Mouse (Mus musculus): ENCODE measurements around the gene Gpha2. TPM values are rescaled to one million over a fixed set of nuclear protein-coding genes. Genes with fewer than 3 reads are reported as not detected.

Gpha2 gene
- not detected for polyA plus RNA-seq (2014; fragmentation: Illumina TruSeq; extraction: RNeasy Lipid Tissue Mini Kit (QIAGEN cat#74804); ENCODE audit: low read depth, low replicate concordance)

DNA sequence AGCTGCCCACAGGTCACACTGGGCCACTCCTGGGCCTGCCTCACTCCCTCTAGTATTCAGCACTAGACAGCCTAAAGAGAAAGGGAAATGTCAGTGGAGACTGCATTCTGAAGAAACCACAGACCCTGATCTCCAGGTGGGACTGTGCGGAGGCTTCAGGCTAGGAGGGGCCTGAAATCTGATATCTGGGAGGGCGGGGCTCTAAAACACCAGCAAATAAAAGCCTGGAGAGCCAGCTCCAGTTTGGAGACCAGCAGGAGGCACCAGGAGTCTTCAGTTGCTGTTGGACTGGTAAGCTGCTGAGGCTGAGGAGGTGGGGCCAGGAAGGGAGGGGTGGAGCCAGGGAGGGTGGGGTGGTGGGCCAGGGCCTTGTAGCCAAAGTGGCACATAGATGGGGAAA lies at the start of gene Gpha2:
TSS of gene Gpha2 (plus strand) at position 246 of the 400 bp plus-strand sequence.

DNA sequence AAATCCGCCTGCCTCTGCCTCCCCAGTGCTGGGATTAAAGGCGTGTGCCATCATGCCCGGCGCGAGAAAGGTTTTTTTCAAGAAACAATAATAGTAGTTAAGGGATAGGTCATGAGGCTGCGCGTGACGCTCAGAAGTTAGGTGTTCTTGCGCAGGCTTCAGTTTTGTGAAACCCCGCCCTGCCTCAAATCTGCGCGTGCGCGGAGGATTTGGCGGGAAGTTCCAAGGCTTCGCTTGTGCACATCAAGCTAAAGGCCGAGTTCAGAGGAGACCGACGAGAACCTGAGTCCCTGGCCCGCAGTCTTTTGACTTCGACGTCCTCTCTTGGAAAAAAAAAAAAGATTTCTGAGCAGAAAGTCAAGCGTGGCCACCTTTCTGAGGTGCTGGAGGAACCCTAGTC lies 42.0 kb upstream of the Gpha2 start, which contains the start of gene Majin:
TSS of gene Majin (plus strand) at position 258 of the 400 bp plus-strand sequence.

DNA sequence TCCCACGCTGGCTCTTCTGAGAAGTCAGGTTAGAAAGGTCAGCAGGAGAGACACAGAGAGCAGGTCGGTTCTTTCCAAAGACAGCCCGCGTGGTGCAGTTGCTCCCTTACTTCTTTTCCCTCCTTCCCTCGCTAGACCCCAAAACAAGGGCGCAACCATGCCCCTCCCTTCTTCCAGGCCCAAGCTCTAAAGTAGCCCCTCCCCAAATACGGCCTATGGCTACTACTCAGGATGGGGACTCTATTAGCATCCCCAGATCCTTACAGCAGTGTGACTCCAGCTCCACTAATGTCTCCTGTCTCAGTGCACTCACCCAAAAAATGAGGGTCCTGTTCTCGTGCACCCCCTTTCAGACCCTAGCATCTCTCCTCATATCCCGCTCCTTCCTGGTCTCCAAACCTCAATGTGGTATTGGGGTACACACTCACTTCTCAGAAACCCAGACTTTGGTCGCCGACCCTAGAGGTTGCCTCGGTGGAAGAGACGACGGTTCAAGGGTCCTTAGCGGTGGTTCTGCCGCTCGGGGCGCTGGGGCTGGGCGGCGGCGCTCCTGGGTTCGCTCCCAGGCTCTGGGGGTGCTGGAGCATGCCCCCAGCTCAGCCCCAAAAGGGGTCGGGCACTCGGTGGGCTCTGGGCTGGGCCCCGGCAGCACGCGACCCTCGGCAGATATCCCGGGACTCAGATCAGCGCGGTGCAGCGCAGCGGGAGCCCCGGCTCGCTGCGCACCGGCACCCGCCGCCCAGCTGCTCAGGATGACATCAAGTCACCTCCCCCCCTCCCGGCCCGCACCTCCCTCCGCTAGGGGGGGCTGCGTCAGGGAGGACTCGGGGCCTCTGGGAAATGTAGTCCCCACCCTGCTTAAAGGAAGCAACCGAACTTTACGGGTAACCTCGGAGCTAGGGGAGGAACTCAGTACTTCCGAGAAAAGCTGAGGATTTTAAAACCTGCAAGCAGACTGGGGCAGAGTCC lies 9.2 kb downstream of the Gpha2 start, which contains the start of gene Ppp2r5b:
TSS of gene Ppp2r5b (minus strand) at position 789 of the 969 bp plus-strand sequence.

DNA sequence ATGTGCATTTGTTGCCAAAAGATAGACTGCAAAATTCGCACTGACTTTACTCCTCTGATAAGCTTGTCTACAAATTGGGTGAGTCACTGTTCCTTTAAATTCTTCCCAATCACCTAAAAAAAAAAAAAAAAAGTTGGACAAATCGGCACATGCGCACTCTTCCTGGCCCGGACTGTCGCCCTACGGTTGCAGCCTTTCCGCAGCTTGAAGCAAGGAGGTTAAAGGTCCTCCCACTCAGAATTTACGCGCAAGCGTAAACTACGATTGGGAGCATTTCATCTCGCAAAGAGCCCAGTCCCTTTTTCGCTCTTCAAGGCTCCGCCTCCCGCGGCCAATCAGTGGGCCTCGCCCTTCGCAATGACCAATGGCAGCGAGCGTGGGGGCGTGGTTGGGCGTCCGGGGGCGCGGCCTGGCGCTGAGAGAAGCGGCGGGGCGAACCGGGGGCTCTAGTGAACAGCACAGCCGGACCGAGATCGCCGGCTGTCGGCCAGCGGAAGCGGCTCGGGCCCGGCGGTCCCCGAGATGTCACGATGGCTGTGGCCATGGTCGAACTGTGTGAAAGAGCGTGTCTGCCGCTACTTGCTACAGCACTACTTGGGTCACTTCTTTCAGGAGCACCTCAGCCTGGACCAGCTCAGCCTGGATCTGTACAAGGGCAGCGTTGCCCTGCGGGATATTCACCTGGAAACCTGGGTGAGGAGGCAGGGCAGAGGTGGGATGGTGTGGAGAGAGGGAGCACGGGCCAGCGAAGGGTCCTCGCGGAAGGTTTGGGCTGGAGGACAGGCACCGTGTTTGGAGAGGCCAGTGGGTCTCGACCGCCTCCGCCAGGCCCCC lies 15.3 kb downstream of the Gpha2 start, which contains the start of gene Atg2a:
TSS of gene Atg2a (plus strand) at position 395 of the 834 bp plus-strand sequence.

DNA sequence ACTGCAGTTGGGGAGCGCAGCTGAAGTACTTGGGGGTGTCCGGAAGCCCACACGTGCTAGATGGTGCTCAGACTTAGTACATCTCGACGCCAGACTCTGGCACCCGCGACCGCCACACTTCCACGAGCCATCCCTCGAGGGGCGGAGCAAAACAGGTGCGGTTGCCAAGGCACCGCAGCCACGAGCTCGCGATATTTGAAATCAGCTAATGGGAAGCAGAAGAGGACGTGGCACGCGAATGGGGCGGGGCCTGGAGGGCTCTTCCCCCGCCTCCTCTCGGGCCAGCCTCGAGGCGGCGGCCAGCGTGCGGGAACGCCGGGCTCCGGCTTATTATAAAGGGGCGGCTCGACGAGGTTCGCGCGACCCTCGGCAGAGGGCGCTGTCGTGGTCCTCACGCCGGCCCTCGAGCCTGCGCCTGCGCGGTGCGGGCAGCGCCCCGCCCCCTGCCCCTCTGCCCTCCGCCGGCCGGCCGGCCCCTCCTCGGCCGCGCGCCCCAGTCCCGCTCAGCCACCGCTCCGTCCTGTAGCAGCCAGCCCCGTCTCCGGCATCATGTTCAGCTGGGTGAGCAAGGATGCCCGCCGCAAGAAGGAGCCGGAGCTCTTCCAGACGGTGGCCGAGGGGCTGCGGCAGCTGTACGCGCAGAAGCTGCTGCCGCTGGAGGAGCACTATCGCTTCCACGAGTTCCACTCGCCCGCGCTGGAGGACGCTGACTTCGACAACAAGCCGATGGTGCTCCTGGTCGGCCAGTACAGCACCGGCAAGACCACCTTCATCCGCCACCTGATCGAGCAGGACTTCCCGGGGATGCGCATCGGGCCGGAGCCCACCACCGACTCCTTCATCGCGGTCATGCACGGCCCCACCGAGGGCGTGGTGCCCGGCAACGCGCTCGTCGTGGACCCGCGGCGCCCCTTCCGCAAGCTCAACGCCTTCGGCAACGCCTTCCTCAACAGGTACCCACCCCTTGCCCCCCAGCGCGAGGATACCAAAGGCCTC lies 50.5 kb downstream of the Gpha2 start, which contains the start of gene Ehd1:
TSS of gene Ehd1 (plus strand) at position 300 of the 996 bp plus-strand sequence.

Other genes starting within 250 kb of the Gpha2 start
- not detected for gene Slc22a20, start 240.2 kb upstream of the Gpha2 start, polyA plus RNA-seq (2014; fragmentation: Illumina TruSeq; extraction: RNeasy Lipid Tissue Mini Kit (QIAGEN cat#74804); ENCODE audit: low read depth, low replicate concordance)
- 16.4 TPM for gene Capn1, start 210.5 kb upstream of the Gpha2 start, polyA plus RNA-seq (2014; fragmentation: Illumina TruSeq; extraction: RNeasy Lipid Tissue Mini Kit (QIAGEN cat#74804); ENCODE audit: low read depth, low replicate concordance)
- 20.9 TPM for gene Syvn1, start 179.8 kb upstream of the Gpha2 start, polyA plus RNA-seq (2014; fragmentation: Illumina TruSeq; extraction: RNeasy Lipid Tissue Mini Kit (QIAGEN cat#74804); ENCODE audit: low read depth, low replicate concordance)
- 46.2 TPM for gene Mrpl49, start 168.6 kb upstream of the Gpha2 start, polyA plus RNA-seq (2014; fragmentation: Illumina TruSeq; extraction: RNeasy Lipid Tissue Mini Kit (QIAGEN cat#74804); ENCODE audit: low read depth, low replicate concordance)
- 507 TPM for gene Fau, start 168.5 kb upstream of the Gpha2 start, polyA plus RNA-seq (2014; fragmentation: Illumina TruSeq; extraction: RNeasy Lipid Tissue Mini Kit (QIAGEN cat#74804); ENCODE audit: low read depth, low replicate concordance)
- gene Znhit2, start 165.2 kb upstream of the Gpha2 start, polyA plus RNA-seq (2014; fragmentation: Illumina TruSeq; extraction: RNeasy Lipid Tissue Mini Kit (QIAGEN cat#74804); ENCODE audit: low read depth, low replicate concordance): 8.5 TPM
- gene Tm7sf2, start 158.0 kb upstream of the Gpha2 start, polyA plus RNA-seq (2014; fragmentation: Illumina TruSeq; extraction: RNeasy Lipid Tissue Mini Kit (QIAGEN cat#74804); ENCODE audit: low read depth, low replicate concordance): 6.3 TPM
- gene Vps51, start 149.1 kb upstream of the Gpha2 start, polyA plus RNA-seq (2014; fragmentation: Illumina TruSeq; extraction: RNeasy Lipid Tissue Mini Kit (QIAGEN cat#74804); ENCODE audit: low read depth, low replicate concordance): 20.9 TPM
- gene Tmem262, start 146.3 kb upstream of the Gpha2 start, polyA plus RNA-seq (2014; fragmentation: Illumina TruSeq; extraction: RNeasy Lipid Tissue Mini Kit (QIAGEN cat#74804); ENCODE audit: low read depth, low replicate concordance): not detected
- not detected for gene Gm28374, start 144.1 kb upstream of the Gpha2 start, polyA plus RNA-seq (2014; fragmentation: Illumina TruSeq; extraction: RNeasy Lipid Tissue Mini Kit (QIAGEN cat#74804); ENCODE audit: low read depth, low replicate concordance)
- 21.3 TPM for gene Zfpl1, start 141.4 kb upstream of the Gpha2 start, polyA plus RNA-seq (2014; fragmentation: Illumina TruSeq; extraction: RNeasy Lipid Tissue Mini Kit (QIAGEN cat#74804); ENCODE audit: low read depth, low replicate concordance)
- gene Cdca5, start 141.4 kb upstream of the Gpha2 start, polyA plus RNA-seq (2014; fragmentation: Illumina TruSeq; extraction: RNeasy Lipid Tissue Mini Kit (QIAGEN cat#74804); ENCODE audit: low read depth, low replicate concordance): not detected
- gene AC131692.1, start 132.0 kb upstream of the Gpha2 start, polyA plus RNA-seq (2014; fragmentation: Illumina TruSeq; extraction: RNeasy Lipid Tissue Mini Kit (QIAGEN cat#74804); ENCODE audit: low read depth, low replicate concordance): not detected
- gene Naaladl1, start 120.6 kb upstream of the Gpha2 start, polyA plus RNA-seq (2014; fragmentation: Illumina TruSeq; extraction: RNeasy Lipid Tissue Mini Kit (QIAGEN cat#74804); ENCODE audit: low read depth, low replicate concordance): not detected
- 10.2 TPM for gene Sac3d1, start 107.7 kb upstream of the Gpha2 start, polyA plus RNA-seq (2014; fragmentation: Illumina TruSeq; extraction: RNeasy Lipid Tissue Mini Kit (QIAGEN cat#74804); ENCODE audit: low read depth, low replicate concordance)
- 20.5 TPM for gene Snx15, start 98.1 kb upstream of the Gpha2 start, polyA plus RNA-seq (2014; fragmentation: Illumina TruSeq; extraction: RNeasy Lipid Tissue Mini Kit (QIAGEN cat#74804); ENCODE audit: low read depth, low replicate concordance)
- gene Batf2, start 85.4 kb upstream of the Gpha2 start, polyA plus RNA-seq (2014; fragmentation: Illumina TruSeq; extraction: RNeasy Lipid Tissue Mini Kit (QIAGEN cat#74804); ENCODE audit: low read depth, low replicate concordance): 0.92 TPM
- gene Arl2, start 84.8 kb upstream of the Gpha2 start, polyA plus RNA-seq (2014; fragmentation: Illumina TruSeq; extraction: RNeasy Lipid Tissue Mini Kit (QIAGEN cat#74804); ENCODE audit: low read depth, low replicate concordance): 55.0 TPM
- not detected for gene Majin, start 42.0 kb upstream of the Gpha2 start, polyA plus RNA-seq (2014; fragmentation: Illumina TruSeq; extraction: RNeasy Lipid Tissue Mini Kit (QIAGEN cat#74804); ENCODE audit: low read depth, low replicate concordance)
- gene Ppp2r5b, start 9.5 kb downstream of the Gpha2 start, polyA plus RNA-seq (2014; fragmentation: Illumina TruSeq; extraction: RNeasy Lipid Tissue Mini Kit (QIAGEN cat#74804); ENCODE audit: low read depth, low replicate concordance): 33.6 TPM
- gene Atg2a, start 15.3 kb downstream of the Gpha2 start, polyA plus RNA-seq (2014; fragmentation: Illumina TruSeq; extraction: RNeasy Lipid Tissue Mini Kit (QIAGEN cat#74804); ENCODE audit: low read depth, low replicate concordance): 15.8 TPM
- gene Ehd1, start 50.3 kb downstream of the Gpha2 start, polyA plus RNA-seq (2014; fragmentation: Illumina TruSeq; extraction: RNeasy Lipid Tissue Mini Kit (QIAGEN cat#74804); ENCODE audit: low read depth, low replicate concordance): 57.4 TPM
- 12.6 TPM for gene Cdc42bpg, start 80.1 kb downstream of the Gpha2 start, polyA plus RNA-seq (2014; fragmentation: Illumina TruSeq; extraction: RNeasy Lipid Tissue Mini Kit (QIAGEN cat#74804); ENCODE audit: low read depth, low replicate concordance)
- gene Men1, start 108.6 kb downstream of the Gpha2 start, polyA plus RNA-seq (2014; fragmentation: Illumina TruSeq; extraction: RNeasy Lipid Tissue Mini Kit (QIAGEN cat#74804); ENCODE audit: low read depth, low replicate concordance): 12.5 TPM
- gene Map4k2, start 114.8 kb downstream of the Gpha2 start, polyA plus RNA-seq (2014; fragmentation: Illumina TruSeq; extraction: RNeasy Lipid Tissue Mini Kit (QIAGEN cat#74804); ENCODE audit: low read depth, low replicate concordance): 54.9 TPM
- 122 TPM for gene Sf1, start 137.3 kb downstream of the Gpha2 start, polyA plus RNA-seq (2014; fragmentation: Illumina TruSeq; extraction: RNeasy Lipid Tissue Mini Kit (QIAGEN cat#74804); ENCODE audit: low read depth, low replicate concordance)
- gene Pygm, start 158.0 kb downstream of the Gpha2 start, polyA plus RNA-seq (2014; fragmentation: Illumina TruSeq; extraction: RNeasy Lipid Tissue Mini Kit (QIAGEN cat#74804); ENCODE audit: low read depth, low replicate concordance): 971 TPM
- gene Rasgrp2, start 173.0 kb downstream of the Gpha2 start, polyA plus RNA-seq (2014; fragmentation: Illumina TruSeq; extraction: RNeasy Lipid Tissue Mini Kit (QIAGEN cat#74804); ENCODE audit: low read depth, low replicate concordance): 54.6 TPM
- gene Nrxn2, start 192.4 kb downstream of the Gpha2 start, polyA plus RNA-seq (2014; fragmentation: Illumina TruSeq; extraction: RNeasy Lipid Tissue Mini Kit (QIAGEN cat#74804); ENCODE audit: low read depth, low replicate concordance): 2.9 TPM

Data from heart, adult 10 weeks (tissue).